Mouse (Mus musculus): ENCODE data around the gene 4930583I09Rik.

- TF ChIP-seq CTCF (IDR thresholded peaks at IDR 0.05; ENCODE audit: borderline replicate concordance, extremely low read depth, insufficient read depth, insufficient read length) (no peak), POLR2A (IDR thresholded peaks at IDR 0.05; ENCODE audit: borderline replicate concordance, extremely low read depth, insufficient read depth, insufficient read length, poor library complexity, severe bottlenecking) (no peak)
Measured at GRCm38 (mm10) chr17:64846654-64847053, 10.8 kb upstream of the 4930583I09Rik start.

All from brain, embryonic 14.5 days (tissue).